Mouse (Mus musculus): ENCODE data around the gene Epha3. TPM values are rescaled to one million over a fixed set of nuclear protein-coding genes. Genes with fewer than 3 reads are reported as not detected.

Gene Epha3
- total RNA-seq, 1 experiment, result 0.18 TPM

GRCm38 (mm10) chr16:63842911-63843310 lies 21.1 kb downstream of the Epha3 start:
- TF ChIP-seq ZC3H11A (IDR thresholded peaks at IDR 0.05; ENCODE audit: borderline replicate concordance, low read depth, low read length) (no peak), CHD2 (IDR thresholded peaks at IDR 0.05; ENCODE audit: low read depth, low read length) (no peak), HCFC1 (IDR thresholded peaks at IDR 0.05; ENCODE audit: borderline replicate concordance, insufficient read depth, low read length) (no peak), MAFK (IDR thresholded peaks at IDR 0.05; ENCODE audit: insufficient read depth, low read depth, low read length) (no peak), ZNF384 (IDR thresholded peaks at IDR 0.05; ENCODE audit: low read depth, low read length) (no peak)
- H3K9me3 ChIP-seq (ENCODE audit: control insufficient read depth, insufficient read depth, low read depth, low read length), result no peaks in the 10 kb centered on the region
- no peak overlapping the region for H3K27ac ChIP-seq (ENCODE audit: insufficient read depth, low read depth, low read length, poor library complexity, severe bottlenecking)
- in situ Hi-C loops (cut with MboI; ENCODE audit: low sequenced_read_pairs in 2 of 2, unreplicated experiment in 2 of 2), result no loop called here
- no peak overlapping the region for H3K4me3 ChIP-seq (ENCODE audit: insufficient read depth in 1 of 2, low read depth in 1 of 2, low read length in 2 of 2, poor library complexity in 1 of 2, severe bottlenecking in 1 of 2)
- H3K4me1 ChIP-seq (ENCODE audit: control insufficient read depth in 2 of 2, insufficient read depth in 2 of 2, low read length in 2 of 2, poor library complexity in 1 of 2), result no peaks in the 10 kb centered on the region
- H3K36me3 ChIP-seq (ENCODE audit: control insufficient read depth, insufficient read depth, low read length, poor library complexity, severe bottlenecking), result no peaks in the 10 kb centered on the region
- H3K9ac ChIP-seq (ENCODE audit: insufficient read depth, low read depth, low read length, poor library complexity, severe bottlenecking), result no peak overlapping the region
- no peak for DNase-seq (ENCODE audit: low read depth, low spot score)

GRCm38 (mm10) chr16:63837466-63837865 lies 26.5 kb downstream of the Epha3 start:
- no peak for DNase-seq (ENCODE audit: low read depth, low spot score)
- Histone ChIP-seq H3K9me3 (ENCODE audit: control insufficient read depth, insufficient read depth, low read depth, low read length) (no peaks in the 10 kb centered on the region), H3K9ac (ENCODE audit: insufficient read depth, low read depth, low read length, poor library complexity, severe bottlenecking) (no peak overlapping the region), H3K4me1 (ENCODE audit: control insufficient read depth in 2 of 2, insufficient read depth in 2 of 2, low read length in 2 of 2, poor library complexity in 1 of 2) (no peaks in the 10 kb centered on the region), H3K36me3 (ENCODE audit: control insufficient read depth, insufficient read depth, low read length, poor library complexity, severe bottlenecking) (no peaks in the 10 kb centered on the region), H3K27ac (ENCODE audit: insufficient read depth, low read depth, low read length, poor library complexity, severe bottlenecking) (no peak overlapping the region), H3K4me3 (ENCODE audit: insufficient read depth in 1 of 2, low read depth in 1 of 2, low read length in 2 of 2, poor library complexity in 1 of 2, severe bottlenecking in 1 of 2) (no peak overlapping the region)
- TF ChIP-seq CHD2 (IDR thresholded peaks at IDR 0.05; ENCODE audit: low read depth, low read length) (no peak), HCFC1 (IDR thresholded peaks at IDR 0.05; ENCODE audit: borderline replicate concordance, insufficient read depth, low read length) (no peak), ZNF384 (IDR thresholded peaks at IDR 0.05; ENCODE audit: low read depth, low read length) (no peak), MAFK (IDR thresholded peaks at IDR 0.05; ENCODE audit: insufficient read depth, low read depth, low read length) (no peak), ZC3H11A (IDR thresholded peaks at IDR 0.05; ENCODE audit: borderline replicate concordance, low read depth, low read length) (no peak)
- in situ Hi-C loops (cut with MboI; ENCODE audit: low sequenced_read_pairs in 2 of 2, unreplicated experiment in 2 of 2), result no loop called here

- H3K9me3 ChIP-seq (ENCODE audit: control insufficient read depth, insufficient read depth, low read depth, low read length), result no peaks in the 10 kb centered on the region
- H3K9ac ChIP-seq (ENCODE audit: insufficient read depth, low read depth, low read length, poor library complexity, severe bottlenecking), result no peak overlapping the region
- H3K27ac ChIP-seq (ENCODE audit: insufficient read depth, low read depth, low read length, poor library complexity, severe bottlenecking), result no peak overlapping the region
- no peaks in the 10 kb centered on the region for H3K4me1 ChIP-seq (ENCODE audit: control insufficient read depth in 2 of 2, insufficient read depth in 2 of 2, low read length in 2 of 2, poor library complexity in 1 of 2)
- in situ Hi-C loops (cut with MboI; ENCODE audit: low sequenced_read_pairs in 2 of 2, unreplicated experiment in 2 of 2), result no loop called here
- TF ChIP-seq ZC3H11A (IDR thresholded peaks at IDR 0.05; ENCODE audit: borderline replicate concordance, low read depth, low read length), result no peak
- no peak for TF ChIP-seq HCFC1 (IDR thresholded peaks at IDR 0.05; ENCODE audit: borderline replicate concordance, insufficient read depth, low read length)
- no peak for TF ChIP-seq MAFK (IDR thresholded peaks at IDR 0.05; ENCODE audit: insufficient read depth, low read depth, low read length)
- no peak for TF ChIP-seq ZNF384 (IDR thresholded peaks at IDR 0.05; ENCODE audit: low read depth, low read length)
- no peak for TF ChIP-seq CHD2 (IDR thresholded peaks at IDR 0.05; ENCODE audit: low read depth, low read length)
- H3K4me3 ChIP-seq (ENCODE audit: insufficient read depth in 1 of 2, low read depth in 1 of 2, low read length in 2 of 2, poor library complexity in 1 of 2, severe bottlenecking in 1 of 2), result no peak overlapping the region
- H3K36me3 ChIP-seq (ENCODE audit: control insufficient read depth, insufficient read depth, low read length, poor library complexity, severe bottlenecking), result no peaks in the 10 kb centered on the region
- DNase-seq (ENCODE audit: low read depth, low spot score), result no peak
These were observed 42.8 kb downstream of the Epha3 start for GRCm38 (mm10) chr16:63821164-63821563.

- no peak for DNase-seq (ENCODE audit: low read depth, low spot score)
- Histone ChIP-seq H3K4me1 (ENCODE audit: control insufficient read depth in 2 of 2, insufficient read depth in 2 of 2, low read length in 2 of 2, poor library complexity in 1 of 2) (no peaks in the 10 kb centered on the region), H3K27ac (ENCODE audit: insufficient read depth, low read depth, low read length, poor library complexity, severe bottlenecking) (no peak overlapping the region), H3K9ac (ENCODE audit: insufficient read depth, low read depth, low read length, poor library complexity, severe bottlenecking) (no peak overlapping the region), H3K36me3 (ENCODE audit: control insufficient read depth, insufficient read depth, low read length, poor library complexity, severe bottlenecking) (no peaks in the 10 kb centered on the region), H3K9me3 (ENCODE audit: control insufficient read depth, insufficient read depth, low read depth, low read length) (no peaks in the 10 kb centered on the region), H3K4me3 (ENCODE audit: insufficient read depth in 1 of 2, low read depth in 1 of 2, low read length in 2 of 2, poor library complexity in 1 of 2, severe bottlenecking in 1 of 2) (no peak overlapping the region)
- TF ChIP-seq ZC3H11A (IDR thresholded peaks at IDR 0.05; ENCODE audit: borderline replicate concordance, low read depth, low read length) (no peak), ZNF384 (IDR thresholded peaks at IDR 0.05; ENCODE audit: low read depth, low read length) (no peak), CHD2 (IDR thresholded peaks at IDR 0.05; ENCODE audit: low read depth, low read length) (no peak), MAFK (IDR thresholded peaks at IDR 0.05; ENCODE audit: insufficient read depth, low read depth, low read length) (no peak), HCFC1 (IDR thresholded peaks at IDR 0.05; ENCODE audit: borderline replicate concordance, insufficient read depth, low read length) (no peak)
- in situ Hi-C loops (cut with MboI; ENCODE audit: low sequenced_read_pairs in 2 of 2, unreplicated experiment in 2 of 2), result no loop called here
These were observed 46.4 kb downstream of the Epha3 start for GRCm38 (mm10) chr16:63817606-63818005.

- no peak overlapping the region for H3K27ac ChIP-seq (ENCODE audit: insufficient read depth, low read depth, low read length, poor library complexity, severe bottlenecking)
- in situ Hi-C loops (cut with MboI; ENCODE audit: low sequenced_read_pairs in 2 of 2, unreplicated experiment in 2 of 2), result no loop called here
- DNase-seq (ENCODE audit: low read depth, low spot score), result no peak
- H3K9me3 ChIP-seq (ENCODE audit: control insufficient read depth, insufficient read depth, low read depth, low read length), result no peaks in the 10 kb centered on the region
- no peak overlapping the region for H3K4me3 ChIP-seq (ENCODE audit: insufficient read depth in 1 of 2, low read depth in 1 of 2, low read length in 2 of 2, poor library complexity in 1 of 2, severe bottlenecking in 1 of 2)
- H3K4me1 ChIP-seq (ENCODE audit: control insufficient read depth in 2 of 2, insufficient read depth in 2 of 2, low read length in 2 of 2, poor library complexity in 1 of 2), result no peaks in the 10 kb centered on the region
- TF ChIP-seq CHD2 (IDR thresholded peaks at IDR 0.05; ENCODE audit: low read depth, low read length) (no peak), HCFC1 (IDR thresholded peaks at IDR 0.05; ENCODE audit: borderline replicate concordance, insufficient read depth, low read length) (no peak), ZC3H11A (IDR thresholded peaks at IDR 0.05; ENCODE audit: borderline replicate concordance, low read depth, low read length) (no peak), ZNF384 (IDR thresholded peaks at IDR 0.05; ENCODE audit: low read depth, low read length) (no peak), MAFK (IDR thresholded peaks at IDR 0.05; ENCODE audit: insufficient read depth, low read depth, low read length) (no peak)
- no peaks in the 10 kb centered on the region for H3K36me3 ChIP-seq (ENCODE audit: control insufficient read depth, insufficient read depth, low read length, poor library complexity, severe bottlenecking)
- no peak overlapping the region for H3K9ac ChIP-seq (ENCODE audit: insufficient read depth, low read depth, low read length, poor library complexity, severe bottlenecking)
These were observed 47.3 kb downstream of the Epha3 start for GRCm38 (mm10) chr16:63816672-63817071.

Data from ES-E14 (cell line).